Mouse (Mus musculus): Measurements from ENCODE around the gene Rasa4. TPM values are rescaled to one million over a fixed set of nuclear protein-coding genes. Genes with fewer than 3 reads are reported as not detected.
A peak's percentile ranks its signal among the peaks of the same experiment; 100 is the strongest.
"Not testable (repeated sequence)": the region's sequence is repeated elsewhere in the genome, so short reads cannot be mapped to it uniquely, and the experiment has no call there.

Gene Rasa4
- polyA plus RNA-seq, 1 experiment from 2014 or later = 2.3 TPM

DNA sequence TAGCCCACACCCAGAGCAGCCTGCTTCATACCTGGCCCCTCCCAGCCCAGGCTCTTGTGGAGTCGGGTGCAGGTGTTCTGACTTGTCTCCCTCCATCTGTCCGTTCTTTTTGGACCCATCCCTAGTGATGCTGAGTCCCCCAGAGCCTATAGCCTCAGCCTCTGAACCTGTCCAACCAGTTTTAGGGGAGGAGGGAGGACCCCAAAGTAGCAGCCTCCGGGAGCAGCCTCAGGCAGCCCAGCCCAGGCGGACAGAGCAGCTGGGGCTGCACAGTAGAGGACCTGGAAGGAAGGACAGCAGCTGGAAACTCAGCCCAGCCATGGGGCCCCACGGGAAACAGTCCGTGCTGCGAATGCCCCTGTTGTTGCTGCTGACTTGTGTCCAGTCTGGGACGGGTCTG is 26.6 kb upstream of the Rasa4 start:
- no peak overlapping the region for H3K27ac ChIP-seq (ENCODE audit: low read length)
- peaks cover 7% of the 10 kb centered on the region for H3K27me3 ChIP-seq (ENCODE audit: control insufficient read depth, insufficient read depth, low read length)
- no peaks in the 10 kb centered on the region; the same call in 1 of the 2 replicates for H3K4me1 ChIP-seq (ENCODE audit: control insufficient read depth, insufficient read depth, low read length)
- no peak overlapping the region for H3K9ac ChIP-seq (ENCODE audit: low read length)
- H3K36me3 ChIP-seq (ENCODE audit: control insufficient read depth, insufficient read depth) = no peaks in the 10 kb centered on the region
- 23% methylated on average over 8 of the region's 8 CpGs for WGBS
- no peak overlapping the region for H3K4me2 ChIP-seq (ENCODE audit: low read depth, low read length)
- peak; percentile 24; the same call in 1 of the 2 replicates for ATAC-seq (replicated peaks; ENCODE audit: extremely low read depth, insufficient read depth, low FRiP score)
- no peak overlapping the region for H3K4me3 ChIP-seq (ENCODE audit: low read length)
- no peaks in the 10 kb centered on the region for H3K9me3 ChIP-seq (replicated peaks; ENCODE audit: control insufficient read depth, low read length)

DNA sequence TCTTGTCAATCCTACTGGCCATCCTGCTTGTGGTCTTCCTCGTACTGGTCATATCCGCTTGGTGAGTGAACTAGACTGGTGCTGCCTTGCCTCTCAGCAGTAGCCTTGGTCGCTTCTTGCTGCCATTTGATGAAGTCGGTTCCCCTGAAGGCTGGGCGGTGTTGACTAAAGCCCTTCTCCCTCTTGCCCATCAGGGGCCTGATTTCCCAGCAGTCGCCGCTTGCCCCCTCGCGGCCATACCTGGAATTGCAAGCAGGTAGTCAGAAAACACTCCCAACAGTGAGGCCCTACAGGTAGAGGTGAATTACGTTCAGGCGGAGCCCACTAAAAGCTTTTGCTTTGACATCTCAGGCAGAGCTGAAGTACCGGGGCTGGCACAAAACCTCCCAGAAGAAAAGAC is 22.1 kb upstream of the Rasa4 start:
- no peaks in the 10 kb centered on the region for H3K36me3 ChIP-seq (ENCODE audit: control insufficient read depth, insufficient read depth)
- no peak overlapping the region for H3K27ac ChIP-seq (ENCODE audit: low read length)
- 10% methylated on average over 12 of the region's 12 CpGs for WGBS
- no peak for ATAC-seq (replicated peaks; ENCODE audit: extremely low read depth, insufficient read depth, low FRiP score)
- no peaks in the 10 kb centered on the region for H3K4me1 ChIP-seq (ENCODE audit: control insufficient read depth, insufficient read depth, low read length)
- H3K4me2 ChIP-seq (ENCODE audit: low read depth, low read length) = no peak overlapping the region
- peaks cover 7% of the 10 kb centered on the region for H3K27me3 ChIP-seq (ENCODE audit: control insufficient read depth, insufficient read depth, low read length)
- no peaks in the 10 kb centered on the region for H3K9me3 ChIP-seq (replicated peaks; ENCODE audit: control insufficient read depth, low read length)
- no peak overlapping the region for H3K4me3 ChIP-seq (ENCODE audit: low read length)
- no peak overlapping the region for H3K9ac ChIP-seq (ENCODE audit: low read length)

DNA sequence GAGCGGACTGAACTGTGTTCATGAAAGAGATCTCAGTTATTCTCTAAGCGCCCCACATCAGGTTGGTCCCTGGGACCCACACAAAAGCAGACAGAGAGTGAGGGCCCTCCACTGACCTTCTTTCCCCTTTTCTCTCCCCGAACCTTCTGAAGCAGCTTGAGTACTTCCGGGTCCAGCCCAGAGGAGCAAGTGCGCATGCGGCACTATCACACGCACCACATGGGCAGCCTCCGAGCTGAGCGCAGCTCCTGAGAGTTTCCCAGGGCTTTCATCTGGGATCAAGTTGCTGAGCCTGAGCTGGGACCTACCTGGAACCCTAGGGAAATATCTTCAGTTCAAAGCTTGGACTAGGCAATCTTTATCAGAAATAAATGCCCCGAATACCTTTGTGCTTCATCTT is 19.8 kb upstream of the Rasa4 start:
- Histone ChIP-seq H3K4me2 (ENCODE audit: low read depth, low read length) (no peak overlapping the region), H3K9me3 (replicated peaks; ENCODE audit: control insufficient read depth, low read length) (no peaks in the 10 kb centered on the region), H3K36me3 (ENCODE audit: control insufficient read depth, insufficient read depth) (no peaks in the 10 kb centered on the region), H3K4me1 (ENCODE audit: control insufficient read depth, insufficient read depth, low read length) (no peaks in the 10 kb centered on the region), H3K27ac (ENCODE audit: low read length) (no peak overlapping the region), H3K27me3 (ENCODE audit: control insufficient read depth, insufficient read depth, low read length) (peaks cover 3% of the 10 kb centered on the region; the same call in 1 of the 2 replicates), H3K4me3 (ENCODE audit: low read length) (no peak overlapping the region), H3K9ac (ENCODE audit: low read length) (no peak overlapping the region)
- no peak for ATAC-seq (replicated peaks; ENCODE audit: extremely low read depth, insufficient read depth, low FRiP score)
- 83% methylated on average over 10 of the region's 10 CpGs for WGBS

DNA sequence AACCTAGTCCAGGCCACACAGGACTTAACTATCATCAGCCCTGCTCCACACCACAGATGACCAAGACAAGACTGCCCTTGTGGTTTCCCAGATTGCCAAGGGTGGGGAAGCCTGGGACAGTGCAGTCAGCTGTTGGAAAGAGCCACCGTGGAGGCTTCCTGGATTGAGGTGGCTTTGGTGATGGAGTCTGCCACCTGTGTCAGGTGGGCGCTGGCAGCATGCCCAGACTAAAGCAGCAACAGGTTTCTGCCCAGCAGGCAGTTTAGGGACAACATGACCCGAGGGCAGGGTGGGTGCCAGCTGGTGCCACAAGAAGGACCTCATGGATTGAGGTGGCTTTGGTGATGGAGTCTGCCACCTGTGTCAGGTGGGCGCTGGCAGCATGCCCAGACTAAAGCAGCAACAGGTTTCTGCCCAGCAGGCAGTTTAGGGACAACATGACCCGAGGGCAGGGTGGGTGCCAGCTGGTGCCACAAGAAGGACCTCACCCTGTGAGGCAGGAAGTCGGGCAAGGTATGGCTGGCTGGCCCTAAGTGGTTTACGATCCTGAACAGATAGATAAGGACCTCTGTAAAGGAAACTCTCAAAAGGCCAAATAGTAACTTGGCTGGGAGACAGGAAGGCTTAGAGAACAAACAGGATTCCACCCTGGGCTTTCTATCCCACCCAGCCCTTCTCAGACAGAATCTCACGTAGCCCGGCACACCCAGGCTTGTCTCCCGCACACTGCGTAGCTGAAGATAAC is 17.1 kb upstream of the Rasa4 start:
- WGBS = 55% methylated on average over 11 of the region's 11 CpGs
- not testable (repeated sequence) for ATAC-seq (replicated peaks; ENCODE audit: extremely low read depth, insufficient read depth, low FRiP score); H3K4me2 ChIP-seq (ENCODE audit: low read depth, low read length); H3K9ac ChIP-seq (ENCODE audit: low read length); H3K4me1 ChIP-seq (ENCODE audit: control insufficient read depth, insufficient read depth, low read length); H3K27me3 ChIP-seq (ENCODE audit: control insufficient read depth, insufficient read depth, low read length); H3K27ac ChIP-seq (ENCODE audit: low read length); H3K9me3 ChIP-seq (replicated peaks; ENCODE audit: control insufficient read depth, low read length); H3K4me3 ChIP-seq (ENCODE audit: low read length); H3K36me3 ChIP-seq (ENCODE audit: control insufficient read depth, insufficient read depth)

DNA sequence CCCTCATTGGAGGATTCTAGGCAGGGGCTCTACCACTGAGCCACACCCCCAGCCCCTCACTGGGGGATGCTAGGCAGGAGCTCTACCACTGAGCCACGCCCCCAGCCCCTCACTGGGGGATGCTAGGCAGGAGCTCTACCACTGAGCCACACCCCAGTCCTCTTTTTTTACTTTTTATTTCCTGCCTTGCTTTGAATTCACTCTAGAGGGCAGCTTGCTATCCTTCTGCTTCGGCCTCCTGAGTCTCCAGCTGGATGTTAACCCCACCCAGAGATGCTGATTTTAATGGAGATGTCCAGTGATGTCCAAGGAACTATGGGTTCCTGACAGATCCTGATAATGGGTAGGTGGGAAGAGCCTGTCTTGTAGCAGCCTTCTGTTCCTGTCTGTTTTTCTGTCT is 14.3 kb upstream of the Rasa4 start:
- H3K36me3 ChIP-seq (ENCODE audit: control insufficient read depth, insufficient read depth) = no peaks in the 10 kb centered on the region
- ATAC-seq (replicated peaks; ENCODE audit: extremely low read depth, insufficient read depth, low FRiP score) = no peak
- no peaks in the 10 kb centered on the region for H3K4me1 ChIP-seq (ENCODE audit: control insufficient read depth, insufficient read depth, low read length)
- no peak overlapping the region for H3K4me3 ChIP-seq (ENCODE audit: low read length)
- no peak overlapping the region for H3K27ac ChIP-seq (ENCODE audit: low read length)
- no peak overlapping the region for H3K4me2 ChIP-seq (ENCODE audit: low read depth, low read length)
- no peaks in the 10 kb centered on the region for H3K9me3 ChIP-seq (replicated peaks; ENCODE audit: control insufficient read depth, low read length)
- WGBS = 72% methylated on average over 2 of the region's 2 CpGs
- no peak overlapping the region for H3K9ac ChIP-seq (ENCODE audit: low read length)
- H3K27me3 ChIP-seq (ENCODE audit: control insufficient read depth, insufficient read depth, low read length) = no peaks in the 10 kb centered on the region

DNA sequence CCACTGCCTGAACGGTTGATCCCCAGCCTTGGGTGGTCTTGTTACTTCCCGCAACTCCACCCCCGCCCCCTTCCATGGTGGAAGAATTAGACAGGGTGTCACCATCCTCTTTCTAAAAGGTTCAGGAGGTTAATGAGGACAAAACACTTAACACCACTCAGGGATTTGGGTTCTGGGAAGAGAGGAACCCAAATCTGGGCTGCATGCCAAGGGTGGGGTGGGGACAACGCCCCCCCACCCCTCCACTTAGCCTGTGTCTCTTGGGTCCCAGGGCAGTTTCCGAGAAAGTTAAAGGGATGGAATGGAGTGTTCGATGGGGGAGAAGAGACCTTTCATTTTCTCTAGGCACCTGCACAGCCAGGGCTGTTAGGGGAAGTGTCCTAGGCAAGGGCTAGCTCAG is 10.7 kb upstream of the Rasa4 start:
- Histone ChIP-seq H3K27ac (ENCODE audit: low read length) (no peak overlapping the region), H3K9me3 (replicated peaks; ENCODE audit: control insufficient read depth, low read length) (no peaks in the 10 kb centered on the region), H3K27me3 (ENCODE audit: control insufficient read depth, insufficient read depth, low read length) (no peaks in the 10 kb centered on the region), H3K4me1 (ENCODE audit: control insufficient read depth, insufficient read depth, low read length) (peaks cover 4% of the 10 kb centered on the region), H3K36me3 (ENCODE audit: control insufficient read depth, insufficient read depth) (no peaks in the 10 kb centered on the region), H3K4me2 (ENCODE audit: low read depth, low read length) (no peak overlapping the region), H3K4me3 (ENCODE audit: low read length) (no peak overlapping the region), H3K9ac (ENCODE audit: low read length) (no peak overlapping the region)
- ATAC-seq (replicated peaks; ENCODE audit: extremely low read depth, insufficient read depth, low FRiP score) = no peak
- WGBS = 56% methylated on average over 6 of the region's 6 CpGs

DNA sequence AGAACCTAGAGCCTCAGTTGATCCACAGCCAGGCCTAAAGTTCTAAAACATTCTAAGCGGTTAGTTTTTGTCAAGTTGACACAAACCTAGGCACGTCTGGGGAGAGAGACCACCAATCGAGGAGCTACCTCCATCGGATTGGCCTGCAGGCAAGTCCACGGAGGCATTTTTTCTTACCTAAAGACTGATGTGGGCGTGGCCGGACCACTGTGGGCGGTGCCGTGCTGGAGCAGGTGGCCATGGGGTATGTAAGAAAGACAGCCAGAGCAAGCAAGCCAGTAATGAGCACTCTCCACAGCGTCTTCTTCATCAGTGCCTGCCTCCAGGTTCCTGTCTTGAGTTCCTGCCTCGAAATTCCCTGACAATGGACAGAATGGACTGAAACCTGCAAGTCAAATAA is 10.2 kb upstream of the Rasa4 start:
- 63% methylated on average over 11 of the region's 11 CpGs for whole genome bisulfite sequencing
- no peaks in the 10 kb centered on the region for H3K27me3 ChIP-seq (ENCODE audit: control insufficient read depth, insufficient read depth, low read length)
- H3K4me2 ChIP-seq (ENCODE audit: low read depth, low read length) = no peak overlapping the region
- no peak overlapping the region for H3K4me3 ChIP-seq (ENCODE audit: low read length)
- H3K27ac ChIP-seq (ENCODE audit: low read length) = no peak overlapping the region
- H3K9ac ChIP-seq (ENCODE audit: low read length) = no peak overlapping the region
- no peaks in the 10 kb centered on the region for H3K36me3 ChIP-seq (ENCODE audit: control insufficient read depth, insufficient read depth)
- no peak for ATAC-seq (replicated peaks; ENCODE audit: extremely low read depth, insufficient read depth, low FRiP score)
- peaks cover 4% of the 10 kb centered on the region for H3K4me1 ChIP-seq (ENCODE audit: control insufficient read depth, insufficient read depth, low read length)
- H3K9me3 ChIP-seq (replicated peaks; ENCODE audit: control insufficient read depth, low read length) = no peaks in the 10 kb centered on the region

DNA sequence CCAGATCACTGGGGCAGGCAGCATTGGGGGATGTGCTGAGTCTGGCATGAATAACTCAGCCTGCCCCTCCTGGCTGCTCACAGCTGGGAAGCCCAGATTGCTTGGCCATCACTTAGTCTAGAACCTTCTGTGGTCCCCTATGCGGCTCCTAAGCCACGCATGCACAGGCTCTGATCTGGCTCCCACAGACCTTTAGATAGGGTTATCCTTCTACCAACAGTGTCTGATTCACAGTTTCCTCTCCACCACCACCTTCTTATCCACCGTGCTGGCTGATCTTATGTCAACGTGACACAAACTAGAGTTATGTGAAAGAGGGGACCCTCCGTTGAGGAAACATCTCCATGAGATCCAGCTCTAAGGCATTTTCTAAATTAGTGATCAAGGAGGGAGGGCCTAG is 8.6 kb upstream of the Rasa4 start:
- Histone ChIP-seq H3K4me2 (ENCODE audit: low read depth, low read length) (no peak overlapping the region), H3K4me1 (ENCODE audit: control insufficient read depth, insufficient read depth, low read length) (peaks cover 4% of the 10 kb centered on the region), H3K27me3 (ENCODE audit: control insufficient read depth, insufficient read depth, low read length) (no peaks in the 10 kb centered on the region), H3K4me3 (ENCODE audit: low read length) (no peak overlapping the region), H3K27ac (ENCODE audit: low read length) (no peak overlapping the region), H3K9ac (ENCODE audit: low read length) (no peak overlapping the region), H3K9me3 (replicated peaks; ENCODE audit: control insufficient read depth, low read length) (no peaks in the 10 kb centered on the region), H3K36me3 (ENCODE audit: control insufficient read depth, insufficient read depth) (no peaks in the 10 kb centered on the region)
- 70% methylated on average over 5 of the region's 5 CpGs for WGBS
- ATAC-seq (replicated peaks; ENCODE audit: extremely low read depth, insufficient read depth, low FRiP score) = no peak

DNA sequence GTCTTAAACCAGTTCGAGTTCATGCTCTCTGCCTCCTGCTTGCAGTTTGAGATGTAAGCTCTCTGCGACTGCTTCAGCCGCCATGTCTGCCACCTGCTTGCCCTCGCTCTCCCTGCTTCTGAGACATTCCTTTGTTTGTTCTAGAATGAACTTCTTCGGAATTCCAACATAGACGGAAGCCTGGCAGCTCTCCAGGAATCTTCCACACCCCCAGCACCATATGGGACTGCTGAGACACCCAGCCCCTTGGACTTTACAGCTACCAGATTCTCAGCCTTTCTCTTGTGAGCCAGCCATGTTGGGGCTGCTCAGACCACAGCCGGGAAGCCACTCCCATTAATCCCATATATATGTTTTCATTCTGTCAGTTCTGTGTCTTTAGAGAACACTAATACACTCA is 7.4 kb upstream of the Rasa4 start:
- no peaks in the 10 kb centered on the region for H3K27me3 ChIP-seq (ENCODE audit: control insufficient read depth, insufficient read depth, low read length)
- H3K4me1 ChIP-seq (ENCODE audit: control insufficient read depth, insufficient read depth, low read length) = peaks cover 4% of the 10 kb centered on the region
- no peak overlapping the region for H3K9ac ChIP-seq (ENCODE audit: low read length)
- H3K4me2 ChIP-seq (ENCODE audit: low read depth, low read length) = no peak overlapping the region
- no peak for ATAC-seq (replicated peaks; ENCODE audit: extremely low read depth, insufficient read depth, low FRiP score)
- no peak overlapping the region for H3K4me3 ChIP-seq (ENCODE audit: low read length)
- H3K36me3 ChIP-seq (ENCODE audit: control insufficient read depth, insufficient read depth) = no peaks in the 10 kb centered on the region
- 35% methylated on average over 7 of the region's 7 CpGs for WGBS
- no peaks in the 10 kb centered on the region for H3K9me3 ChIP-seq (replicated peaks; ENCODE audit: control insufficient read depth, low read length)
- H3K27ac ChIP-seq (ENCODE audit: low read length) = no peak overlapping the region

Data from heart, embryonic 16.5 days (tissue).